Mouse (Mus musculus) liver, adult 2 months (tissue): Measurements from ENCODE around the gene Canx.

Experiments
- CTCF ChIP-seq: fragments of 200-500 bp; IDR thresholded peaks from 2 replicates; pipeline ENCODE4 v1.5.1; 2011; ENCODE audit warnings: low read depth, low read length, control low read depth
- POLR2A ChIP-seq: fragments of 200-500 bp; IDR thresholded peaks from 2 replicates; pipeline ENCODE4 v1.6.1; 2011; ENCODE audit warnings: low read length, control low read depth; ENCODE audit not compliant: insufficient read depth; ENCODE audit errors: extremely low read depth

DNA sequence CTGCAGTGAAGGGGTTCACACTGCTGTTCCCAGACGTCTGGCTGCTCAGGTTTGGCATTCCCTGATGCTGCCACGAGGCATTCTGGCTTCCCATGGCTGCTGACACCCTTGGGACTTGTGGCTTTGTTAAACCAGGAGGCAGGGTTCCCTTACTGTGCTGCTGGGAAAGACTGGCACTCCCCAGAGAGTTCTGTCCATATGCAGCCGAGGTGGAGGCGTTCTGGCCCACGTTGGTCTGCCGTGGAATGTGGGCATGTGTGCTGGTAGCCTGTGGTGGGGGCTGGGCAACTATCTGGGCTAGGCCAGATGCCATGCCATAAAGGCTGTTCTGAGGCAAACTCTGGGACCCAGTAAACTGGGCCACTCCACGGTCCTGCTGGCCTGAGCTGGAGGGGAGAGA is 67.2 kb downstream of the Canx start:
- TF ChIP-seq POLR2A (no peak), CTCF (no peak)
